Mouse (Mus musculus) embryo, embryonic 11 days (tissue): ENCODE measurements around the gene Dgkh.
"Not testable (repeated sequence)": the region's sequence is repeated elsewhere in the genome, so short reads cannot be mapped to it uniquely, and the experiment has no call there.

ENCODE experiments used
- DNase-seq: peaks from one replicate; pipeline ENCODE4 v3.0.0-alpha.2; 2015

Dgkh gene

GRCm38 (mm10) chr14:78613569-78613968 is 119.0 kb downstream of the Dgkh start:
- peak; percentile 35 for DNase-seq

- DNase-seq: no peak
These were observed 120.3 kb downstream of the Dgkh start for GRCm38 (mm10) chr14:78612111-78612788.

- DNase-seq: no peak
These were observed 137.7 kb downstream of the Dgkh start for GRCm38 (mm10) chr14:78594916-78595315.

GRCm38 (mm10) chr14:78592965-78593364 is 139.6 kb downstream of the Dgkh start:
- DNase-seq: no peak

GRCm38 (mm10) chr14:78590335-78590734 is 142.2 kb downstream of the Dgkh start:
- peak; percentile 70 for DNase-seq

GRCm38 (mm10) chr14:78584222-78584621 is 148.4 kb downstream of the Dgkh start:
- no peak for DNase-seq

GRCm38 (mm10) chr14:78583168-78583567 is 149.4 kb downstream of the Dgkh start:
- no peak for DNase-seq

- no peak for DNase-seq
These were observed 156.7 kb downstream of the Dgkh start for GRCm38 (mm10) chr14:78575899-78576298.

GRCm38 (mm10) chr14:78568410-78568809 is 164.2 kb downstream of the Dgkh start:
- no peak for DNase-seq

GRCm38 (mm10) chr14:78566431-78566830 is 166.1 kb downstream of the Dgkh start:
- no peak for DNase-seq

- DNase-seq: no peak
These were observed 168.3 kb downstream of the Dgkh start for GRCm38 (mm10) chr14:78564292-78564691.

- no peak for DNase-seq
These were observed 169.4 kb downstream of the Dgkh start for GRCm38 (mm10) chr14:78563211-78563610.

- DNase-seq: no peak
These were observed 170.5 kb downstream of the Dgkh start for GRCm38 (mm10) chr14:78562121-78562520.

GRCm38 (mm10) chr14:78559042-78559441 is 173.5 kb downstream of the Dgkh start:
- no peak for DNase-seq

- not testable (repeated sequence) for DNase-seq
These were observed 177.7 kb downstream of the Dgkh start for GRCm38 (mm10) chr14:78554830-78555229.

- no peak for DNase-seq
These were observed 178.9 kb downstream of the Dgkh start for GRCm38 (mm10) chr14:78553661-78554060.

- DNase-seq: no peak
These were observed 183.8 kb downstream of the Dgkh start for GRCm38 (mm10) chr14:78548807-78549206.

GRCm38 (mm10) chr14:78541319-78541718 is 191.3 kb downstream of the Dgkh start:
- no peak for DNase-seq

- no peak for DNase-seq
These were observed 192.8 kb downstream of the Dgkh start for GRCm38 (mm10) chr14:78539821-78540220.

- peak; percentile 63 for DNase-seq
These were observed 193.8 kb downstream of the Dgkh start for GRCm38 (mm10) chr14:78538572-78539320.

- no peak for DNase-seq
These were observed 195.0 kb downstream of the Dgkh start for GRCm38 (mm10) chr14:78537551-78537950.

- peak; percentile 98 for DNase-seq
These were observed 196.1 kb downstream of the Dgkh start, which contains the start of gene Akap11 for GRCm38 (mm10) chr14:78536281-78537165. Akap11 (minus strand) TSS chr14:78536808.

- DNase-seq: peak; percentile 14
These were observed 197.2 kb downstream of the Dgkh start for GRCm38 (mm10) chr14:78535366-78535765.
